8 mouse cellular contexts compared by ENCODE assay signal in the genomic region with DNA sequence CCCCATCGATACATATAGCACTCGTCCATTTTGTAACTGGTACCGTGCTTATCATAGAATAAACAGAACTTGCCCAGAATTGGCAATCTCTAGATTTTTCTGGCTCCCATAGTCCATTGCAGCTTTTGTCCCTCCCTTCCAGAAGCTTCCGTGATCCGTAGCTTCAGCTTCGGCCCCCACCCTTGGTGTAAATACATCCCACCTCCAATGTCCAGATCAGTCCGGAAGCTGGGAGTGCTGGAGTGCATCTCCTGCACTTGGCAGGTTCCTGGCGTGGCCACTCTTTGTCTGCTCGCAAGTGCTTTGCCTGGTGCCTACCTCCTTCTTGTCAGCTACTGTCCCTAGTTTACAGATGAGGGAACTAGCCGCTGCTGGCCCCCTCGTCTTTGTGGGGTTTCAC. TPM values are rescaled to one million over a fixed set of nuclear protein-coding genes. Genes with fewer than 3 reads are reported as not detected.
DNase-seq lines count a peak whose midpoint lies in the region; ATAC-seq lines count a peak whose summit lies in the region.

No protein-coding gene starts in this region.

- peak overlapping the region; percentile 54 for H3K27ac ChIP-seq in neural tube, embryonic 11.5 days (ENCODE audit: low read depth, low read length)
- peak overlapping the region; percentile 95 for H3K27ac ChIP-seq in heart, embryonic 16.5 days (ENCODE audit: low read length)
- H3K27ac ChIP-seq in limb, embryonic 15.5 days = peak overlapping the region; percentile 78
- H3K27ac ChIP-seq in stomach, embryonic 16.5 days (ENCODE audit: low read length) = peak overlapping the region; percentile 96

- ATAC-seq in neural tube, embryonic 11.5 days (ENCODE audit: insufficient read depth, low FRiP score, low TSS enrichment) = no peak
- ATAC-seq in heart, embryonic 16.5 days (replicated peaks; ENCODE audit: extremely low read depth, insufficient read depth, low FRiP score) = peak; percentile 67
- no peak for ATAC-seq in limb, embryonic 15.5 days (ENCODE audit: insufficient number of reproducible peaks, low FRiP score, low TSS enrichment, low read depth)
- peak; percentile 46; the same call in 1 of the 2 replicates for ATAC-seq in stomach, embryonic 16.5 days (ENCODE audit: insufficient read depth, low FRiP score)
- no peak for ATAC-seq in erythroid progenitor cell, adult 5-6 weeks (replicated peaks; ENCODE audit: low FRiP score, poor library complexity, severe bottlenecking)

- H3K36me3 ChIP-seq in neural tube, embryonic 11.5 days (ENCODE audit: control insufficient read depth, insufficient read depth, low read length) = no peaks in the 10 kb centered on the region; the same call in 1 of the 2 replicates
- H3K36me3 ChIP-seq in heart, embryonic 16.5 days (ENCODE audit: control insufficient read depth, insufficient read depth) = peaks cover 9% of the 10 kb centered on the region; the same call in 1 of the 2 replicates
- H3K36me3 ChIP-seq in limb, embryonic 15.5 days = peaks cover 38% of the 10 kb centered on the region
- peaks cover 13% of the 10 kb centered on the region; the same call in 1 of the 2 replicates for H3K36me3 ChIP-seq in stomach, embryonic 16.5 days (ENCODE audit: control insufficient read depth, insufficient read depth, low read length)

- H3K4me1 ChIP-seq in neural tube, embryonic 11.5 days (ENCODE audit: control insufficient read depth, insufficient read depth, low read length) = peaks cover 24% of the 10 kb centered on the region
- peaks cover 37% of the 10 kb centered on the region for H3K4me1 ChIP-seq in heart, embryonic 16.5 days (ENCODE audit: control insufficient read depth, insufficient read depth, low read length)
- peaks cover 39% of the 10 kb centered on the region for H3K4me1 ChIP-seq in limb, embryonic 15.5 days
- peaks cover 47% of the 10 kb centered on the region for H3K4me1 ChIP-seq in stomach, embryonic 16.5 days (ENCODE audit: control insufficient read depth, insufficient read depth, low read length)

- no peak for DNase-seq in neural tube, embryonic 11.5 days (ENCODE audit: low spot score)
- DNase-seq in neural tube, embryonic 10.5 days (ENCODE audit: extremely low spot score, low spot score) = no peak
- no peak for DNase-seq in testis, postnatal 14 days (ENCODE audit: low spot score)
- DNase-seq in right cerebral cortex, adult 18-20 months = no peak

- H3K9ac ChIP-seq in neural tube, embryonic 11.5 days (ENCODE audit: low read length) = peak overlapping the region; percentile 6; the same call in 1 of the 2 replicates
- H3K9ac ChIP-seq in heart, embryonic 16.5 days (ENCODE audit: low read length) = peak overlapping the region; percentile 55
- 0 out of 2 replicates have a peak overlapping the region, but pooled peaks have one; percentile 7 for H3K9ac ChIP-seq in limb, embryonic 15.5 days
- peak overlapping the region; percentile 60 for H3K9ac ChIP-seq in stomach, embryonic 16.5 days (ENCODE audit: low read length)

- no peaks in the 10 kb centered on the region for H3K9me3 ChIP-seq in neural tube, embryonic 11.5 days (ENCODE audit: control insufficient read depth, low read length)
- H3K9me3 ChIP-seq in heart, embryonic 16.5 days (replicated peaks; ENCODE audit: control insufficient read depth, low read length) = no peaks in the 10 kb centered on the region
- no peaks in the 10 kb centered on the region for H3K9me3 ChIP-seq in limb, embryonic 15.5 days
- H3K9me3 ChIP-seq in stomach, embryonic 16.5 days (replicated peaks; ENCODE audit: control insufficient read depth, low read length) = no peaks in the 10 kb centered on the region

- WGBS in neural tube, embryonic 11.5 days = 45% methylated on average over 11 of the region's 11 CpGs
- WGBS in heart, embryonic 16.5 days = 19% methylated on average over 11 of the region's 11 CpGs
- WGBS in limb, embryonic 15.5 days = 66% methylated on average over 11 of the region's 11 CpGs
- WGBS in stomach, embryonic 16.5 days = 14% methylated on average over 11 of the region's 11 CpGs

- H3K4me3 ChIP-seq in neural tube, embryonic 11.5 days (ENCODE audit: low read depth, low read length) = no peak overlapping the region
- no peak overlapping the region for H3K4me3 ChIP-seq in heart, embryonic 16.5 days (ENCODE audit: low read length)
- H3K4me3 ChIP-seq in limb, embryonic 15.5 days = no peak overlapping the region
- H3K4me3 ChIP-seq in stomach, embryonic 16.5 days (replicated peaks; ENCODE audit: low read length) = no peak overlapping the region

- no peak overlapping the region for H3K4me2 ChIP-seq in neural tube, embryonic 11.5 days (ENCODE audit: low read depth)
- H3K4me2 ChIP-seq in heart, embryonic 16.5 days (ENCODE audit: low read depth, low read length) = peak overlapping the region; percentile 46; the same call in 1 of the 2 replicates
- no peak overlapping the region for H3K4me2 ChIP-seq in limb, embryonic 15.5 days
- peak overlapping the region; percentile 45 for H3K4me2 ChIP-seq in stomach, embryonic 16.5 days (ENCODE audit: low read depth, low read length)

- no peaks in the 10 kb centered on the region for H3K27me3 ChIP-seq in neural tube, embryonic 11.5 days (ENCODE audit: control insufficient read depth, insufficient read depth, low read length)
- H3K27me3 ChIP-seq in heart, embryonic 16.5 days (ENCODE audit: control insufficient read depth, insufficient read depth, low read length) = no peaks in the 10 kb centered on the region
- no peaks in the 10 kb centered on the region for H3K27me3 ChIP-seq in limb, embryonic 15.5 days
- no peaks in the 10 kb centered on the region for H3K27me3 ChIP-seq in stomach, embryonic 16.5 days (ENCODE audit: control insufficient read depth, insufficient read depth, low read length)

RNA-seq across cellular contexts. Expression of a gene that starts 32.9 kb away (rescaled TPM):
- polyA plus RNA-seq in neural tube, embryonic 11.5 days (2014; fragmentation: Nextera tagmentation; extraction: Ambion mirVana) = 17.0 and 17.2 TPM in 2 replicates
- polyA plus RNA-seq in heart, embryonic 16.5 days (2015; fragmentation: Nextera tagmentation; extraction: Ambion mirVana) = 44.9 and 57.3 TPM in 2 replicates
- 138 and 152 TPM in 2 replicates for polyA plus RNA-seq in limb, embryonic 15.5 days (2015; fragmentation: Nextera tagmentation; extraction: Ambion mirVana)
- polyA plus RNA-seq in stomach, embryonic 16.5 days (2015; fragmentation: Nextera tagmentation; extraction: Ambion mirVana) = 108 and 139 TPM in 2 replicates
- total RNA-seq in erythroid progenitor cell, adult 5-6 weeks (2015; ENCODE audit: low replicate concordance) = 2.2 and 8.8 TPM in 2 replicates
- total RNA-seq in erythroid progenitor cell, adult 5-6 weeks (2017; ENCODE audit: low replicate concordance) = 5.0 and 11.5 TPM in 2 replicates

RNA-seq across cellular contexts. Expression of a gene that starts 52.6 kb away (rescaled TPM):
- polyA plus RNA-seq in neural tube, embryonic 11.5 days (2014; fragmentation: Nextera tagmentation; extraction: Ambion mirVana) = 147 and 152 TPM in 2 replicates
- polyA plus RNA-seq in heart, embryonic 16.5 days (2015; fragmentation: Nextera tagmentation; extraction: Ambion mirVana) = 90.1 and 92.2 TPM in 2 replicates
- 154 and 176 TPM in 2 replicates for polyA plus RNA-seq in limb, embryonic 15.5 days (2015; fragmentation: Nextera tagmentation; extraction: Ambion mirVana)
- polyA plus RNA-seq in stomach, embryonic 16.5 days (2015; fragmentation: Nextera tagmentation; extraction: Ambion mirVana) = 124 and 174 TPM in 2 replicates
- 414 and 420 TPM in 2 replicates for total RNA-seq in erythroid progenitor cell, adult 5-6 weeks (2015; ENCODE audit: low replicate concordance)
- total RNA-seq in erythroid progenitor cell, adult 5-6 weeks (2017; ENCODE audit: low replicate concordance) = 266 and 285 TPM in 2 replicates

RNA-seq across cellular contexts. Expression of a gene that starts 52.6 kb away (rescaled TPM):
- 10.2 and 12.6 TPM in 2 replicates for polyA plus RNA-seq in neural tube, embryonic 11.5 days (2014; fragmentation: Nextera tagmentation; extraction: Ambion mirVana)
- 8.2 and 8.8 TPM in 2 replicates for polyA plus RNA-seq in heart, embryonic 16.5 days (2015; fragmentation: Nextera tagmentation; extraction: Ambion mirVana)
- polyA plus RNA-seq in limb, embryonic 15.5 days (2015; fragmentation: Nextera tagmentation; extraction: Ambion mirVana) = 11.3 and 12.0 TPM in 2 replicates
- polyA plus RNA-seq in stomach, embryonic 16.5 days (2015; fragmentation: Nextera tagmentation; extraction: Ambion mirVana) = 10.4 and 11.2 TPM in 2 replicates
- total RNA-seq in erythroid progenitor cell, adult 5-6 weeks (2015; ENCODE audit: low replicate concordance) = 3.8 TPM in 1 of 2 replicates, not detected in the other
- total RNA-seq in erythroid progenitor cell, adult 5-6 weeks (2017; ENCODE audit: low replicate concordance) = 0.30 and 1.0 TPM in 2 replicates

Comparison
In these comparisons a context has a peak if more than half of its experiments do, and no peak if none do; other contexts are left out.
1. ATAC-seq: peak in heart, embryonic 16.5 days (single experiment) and stomach, embryonic 16.5 days (single experiment); none in neural tube, embryonic 11.5 days (single experiment), limb, embryonic 15.5 days (single experiment) and erythroid progenitor cell, adult 5-6 weeks (single experiment).
2. H3K4me2 ChIP-seq: peak in heart, embryonic 16.5 days (single experiment) and stomach, embryonic 16.5 days (single experiment); none in neural tube, embryonic 11.5 days (single experiment) and limb, embryonic 15.5 days (single experiment).
3. H3K9ac ChIP-seq: peak in every context shown above with its lines; median percentile 60 in stomach, embryonic 16.5 days; 55 in heart, embryonic 16.5 days; 7 in limb, embryonic 15.5 days; 6 in neural tube, embryonic 11.5 days.
4. Peak in every context shown above with its lines, with median percentiles within 50 percentile points of each other: H3K27ac ChIP-seq.